Comparison of ENCODE assay signal across 8 mouse cellular contexts in genomic region chr5:35921141-35921540, GRCm38 (mm10). TPM values are rescaled to one million over a fixed set of nuclear protein-coding genes. Genes with fewer than 3 reads are reported as not detected.
DNase-seq lines count a peak whose midpoint lies in the region; ATAC-seq and TF ChIP-seq lines count a peak whose summit lies in the region.

No protein-coding gene starts in this region.

- no peaks in the 10 kb centered on the region for H3K27me3 ChIP-seq in forebrain, embryonic 15.5 days
- H3K27me3 ChIP-seq in forebrain, embryonic 11.5 days (ENCODE audit: control insufficient read depth, insufficient read depth, low read length): no peaks in the 10 kb centered on the region
- H3K27me3 ChIP-seq in embryonic facial prominence, embryonic 15.5 days: no peaks in the 10 kb centered on the region
- H3K27me3 ChIP-seq in liver, embryonic 12.5 days (replicated peaks): no peaks in the 10 kb centered on the region

- TF ChIP-seq CTCF in layer of hippocampus, adult 2 months (conservative IDR thresholded peaks at IDR 0.05): no peak

- no peak overlapping the region for H3K4me3 ChIP-seq in forebrain, embryonic 15.5 days
- no peak overlapping the region for H3K4me3 ChIP-seq in forebrain, embryonic 11.5 days (ENCODE audit: low read depth, low read length)
- no peak overlapping the region for H3K4me3 ChIP-seq in layer of hippocampus, adult 2 months
- no peak overlapping the region for H3K4me3 ChIP-seq in embryonic facial prominence, embryonic 15.5 days (replicated peaks)
- H3K4me3 ChIP-seq in liver, embryonic 12.5 days: no peak overlapping the region

- no peak overlapping the region for H3K4me2 ChIP-seq in forebrain, embryonic 15.5 days (replicated peaks)
- H3K4me2 ChIP-seq in forebrain, embryonic 11.5 days (ENCODE audit: low read depth, low read length, severe bottlenecking): no peak overlapping the region
- peak overlapping the region; percentile 32; the same call in 1 of the 2 replicates for H3K4me2 ChIP-seq in embryonic facial prominence, embryonic 15.5 days (replicated peaks)
- no peak overlapping the region for H3K4me2 ChIP-seq in liver, embryonic 12.5 days

- ATAC-seq in forebrain, embryonic 15.5 days (replicated peaks): no peak
- no peak for ATAC-seq in forebrain, embryonic 11.5 days (replicated peaks; ENCODE audit: low FRiP score)
- no peak for ATAC-seq in embryonic facial prominence, embryonic 15.5 days (ENCODE audit: insufficient number of reproducible peaks, low FRiP score, low TSS enrichment, low read depth)
- no peak for ATAC-seq in liver, embryonic 12.5 days
- no peak for ATAC-seq in megakaryocyte-erythroid progenitor cell, adult 5-6 weeks (replicated peaks; ENCODE audit: low FRiP score, low TSS enrichment, poor library complexity, severe bottlenecking)

- DNase-seq in forebrain, embryonic 11.5 days (ENCODE audit: low spot score): no peak
- DNase-seq in layer of hippocampus, adult 2 months (ENCODE audit: low spot score in 2 of 2): no peak
- no peak for DNase-seq in layer of hippocampus, postnatal 25 days (ENCODE audit: extremely low spot score in 1 of 2, low spot score in 1 of 2)
- no peak for DNase-seq in layer of hippocampus, adult 8-10 months (ENCODE audit: low spot score in 2 of 2)

- peaks cover 84% of the 10 kb centered on the region for H3K4me1 ChIP-seq in forebrain, embryonic 15.5 days
- peaks cover 19% of the 10 kb centered on the region for H3K4me1 ChIP-seq in forebrain, embryonic 11.5 days (replicated peaks; ENCODE audit: control insufficient read depth, insufficient read depth, low read length)
- peaks cover 79% of the 10 kb centered on the region for H3K4me1 ChIP-seq in embryonic facial prominence, embryonic 15.5 days
- H3K4me1 ChIP-seq in liver, embryonic 12.5 days: 0 out of 2 replicates have a peak, but pooled peaks cover 3% of the 10 kb centered on the region

- no peaks in the 10 kb centered on the region for H3K9me3 ChIP-seq in forebrain, embryonic 15.5 days
- H3K9me3 ChIP-seq in forebrain, embryonic 11.5 days (ENCODE audit: control insufficient read depth, low read length): no peaks in the 10 kb centered on the region
- H3K9me3 ChIP-seq in embryonic facial prominence, embryonic 15.5 days (replicated peaks): no peaks in the 10 kb centered on the region
- no peaks in the 10 kb centered on the region for H3K9me3 ChIP-seq in liver, embryonic 12.5 days (replicated peaks)

- 0 out of 2 replicates have a peak overlapping the region, but pooled peaks have one; percentile 11 for H3K27ac ChIP-seq in forebrain, embryonic 15.5 days (replicated peaks)
- no peak overlapping the region for H3K27ac ChIP-seq in forebrain, embryonic 11.5 days (ENCODE audit: low read depth, low read length)
- H3K27ac ChIP-seq in layer of hippocampus, adult 2 months: peak overlapping the region; percentile 24
- peak overlapping the region; percentile 83 for H3K27ac ChIP-seq in embryonic facial prominence, embryonic 15.5 days (replicated peaks)
- H3K27ac ChIP-seq in liver, embryonic 12.5 days: peak overlapping the region; percentile 57

- no peaks in the 10 kb centered on the region for H3K36me3 ChIP-seq in forebrain, embryonic 15.5 days
- H3K36me3 ChIP-seq in forebrain, embryonic 11.5 days (ENCODE audit: control insufficient read depth, insufficient read depth, low read length): no peaks in the 10 kb centered on the region
- H3K36me3 ChIP-seq in embryonic facial prominence, embryonic 15.5 days: no peaks in the 10 kb centered on the region
- no peaks in the 10 kb centered on the region for H3K36me3 ChIP-seq in liver, embryonic 12.5 days

- 80% methylated on average over 6 of the region's 6 CpGs for WGBS in forebrain, embryonic 15.5 days
- WGBS in forebrain, embryonic 11.5 days: 91% methylated on average over 6 of the region's 6 CpGs
- WGBS in embryonic facial prominence, embryonic 15.5 days: 55% methylated on average over 6 of the region's 6 CpGs
- WGBS in liver, embryonic 12.5 days (ENCODE audit: insufficient replicate concordance): 62% methylated on average over 6 of the region's 6 CpGs

- H3K9ac ChIP-seq in forebrain, embryonic 15.5 days (replicated peaks): no peak overlapping the region
- H3K9ac ChIP-seq in forebrain, embryonic 11.5 days (ENCODE audit: low read length): no peak overlapping the region
- H3K9ac ChIP-seq in embryonic facial prominence, embryonic 15.5 days: no peak overlapping the region
- no peak overlapping the region for H3K9ac ChIP-seq in liver, embryonic 12.5 days

RNA-seq across cellular contexts. Expression of gene Afap1, which starts 28.0 kb away (rescaled TPM):
- 52.5 and 55.7 TPM in 2 replicates for polyA plus RNA-seq in forebrain, embryonic 15.5 days (2015; fragmentation: Nextera tagmentation; extraction: Ambion mirVana)
- polyA plus RNA-seq in forebrain, embryonic 11.5 days (2014; fragmentation: Nextera tagmentation; extraction: Ambion mirVana): 30.4 and 32.5 TPM in 2 replicates
- 10 to 100 TPM; 25.9 to 30.4 TPM for total RNA-seq in layer of hippocampus, adult 2 months (2021)
- 10 to 100 TPM; 24.4 to 39.0 TPM for total RNA-seq in layer of hippocampus, postnatal 25 days (2021)
- 24.6 and 25.6 TPM in 2 replicates for polyA plus RNA-seq in embryonic facial prominence, embryonic 15.5 days (2015; fragmentation: Nextera tagmentation; extraction: Ambion mirVana)
- 2.6 and 2.7 TPM in 2 replicates for polyA plus RNA-seq in liver, embryonic 12.5 days (2016; fragmentation: Nextera tagmentation; extraction: Ambion mirVana)
- 10 to 100 TPM; 26.1 to 37.1 (median 28.7) TPM for total RNA-seq in layer of hippocampus, adult 8-10 months (2022)
- total RNA-seq in megakaryocyte-erythroid progenitor cell, adult 5-6 weeks (2014; fragmentation: Nextera tagmentation): 2.3 and 2.8 TPM in 2 replicates
- total RNA-seq in megakaryocyte-erythroid progenitor cell, adult 5-6 weeks (2017): 0.33 and 2.4 TPM in 2 replicates

Comparison
In these comparisons a context has a peak if more than half of its experiments do, and no peak if none do; other contexts are left out.
1. RNA of gene Afap1, which starts 28.0 kb away (total RNA-seq): 24.4 to 39.0 TPM in layer of hippocampus, postnatal 25 days, 25.9 to 30.4 TPM in layer of hippocampus, adult 2 months and 26.1 to 37.1 TPM in layer of hippocampus, adult 8-10 months; 0.33 to 2.8 TPM in megakaryocyte-erythroid progenitor cell, adult 5-6 weeks; every median in the first group is over 4 times any median in the second.